Mouse (Mus musculus) gastrocnemius, postnatal 4 days (tissue): ENCODE data around the gene Drg1. TPM values are rescaled to one million over a fixed set of nuclear protein-coding genes. Genes with fewer than 3 reads are reported as not detected.
A peak's percentile ranks its signal among the peaks of the same experiment; 100 is the strongest.
"Not testable (repeated sequence)": the region's sequence is repeated elsewhere in the genome, so short reads cannot be mapped to it uniquely, and the experiment has no call there.

ENCODE experiments used
- DNase-seq, 2 experiments: peaks; one replicate each; pipeline ENCODE4 v3.0.0; 2021 to 2022; ENCODE audit warnings: low spot score in 2 of 2, mixed read lengths in 2 of 2
- total RNA-seq, 2 experiments: library from RNA; stranded (reverse); gene quantifications; 2 replicates each; pipeline ENCODE4 v1.2.3; 2021

The Drg1 gene
- total RNA-seq, 2 experiments from 2014 or later = 63.9 to 64.1 TPM

GRCm38 (mm10) chr11:3140967-3141535, 125.2 kb downstream of the Drg1 start:
- DNase-seq = not testable (repeated sequence)

- peak; percentile 60 to 67 for DNase-seq
Observed at GRCm38 (mm10) chr11:3138323-3138722, 127.9 kb downstream of the Drg1 start.

Other genes with a start within 250 kb of the Drg1 start
- gene Sfi1, start 73.0 kb downstream of the Drg1 start, total RNA-seq = 10 to 100 TPM; 39.0 to 41.7 TPM
- gene Eif4enif1, start 64.0 kb downstream of the Drg1 start, total RNA-seq = 10 to 100 TPM; 45.8 to 53.6 TPM
- 10 to 100 TPM; 31.8 to 31.9 TPM for gene Patz1, start 22.5 kb upstream of the Drg1 start, total RNA-seq
- gene Pik3ip1, start 64.0 kb upstream of the Drg1 start, total RNA-seq = 10 to 100 TPM; 14.9 to 18.2 TPM
- 10 to 100 TPM; 23.6 to 28.2 TPM for gene Limk2, start 142.8 kb upstream of the Drg1 start, total RNA-seq
- gene Rnf185, start 185.9 kb upstream of the Drg1 start, total RNA-seq = 10 to 100 TPM; 24.2 to 26.5 TPM
- under 1 TPM in 1 of 2 experiments, not detected in 1; 0.10 TPM for gene Pla2g3, start 221.9 kb upstream of the Drg1 start, total RNA-seq
- 1 to 10 TPM in 1 of 2 experiments, under 1 TPM in 1; 0.65 to 1.5 TPM for gene Inpp5j, start 238.4 kb upstream of the Drg1 start, total RNA-seq
- 10 to 100 TPM; 85.5 to 88.7 TPM for gene Selenom, start 248.3 kb upstream of the Drg1 start, total RNA-seq